Mouse (Mus musculus) heart, embryonic 16.5 days (tissue): ENCODE measurements around the gene Tlk1. TPM values are rescaled to one million over a fixed set of nuclear protein-coding genes. Genes with fewer than 3 reads are reported as not detected.

Experiments
- ATAC-seq: fragments of 200-750 bp; cut with Nextera tagmentation; replicated peaks from 2 replicates; pipeline ENCODE4 v1.8.0; 2017; ENCODE audit warnings: moderate number of reproducible peaks; ENCODE audit not compliant: insufficient read depth, low FRiP score; ENCODE audit errors: extremely low read depth
- H3K27ac ChIP-seq: fragments of 300-500 bp; sonication (generic); 2 replicates; pipeline ENCODE4 v1.5.1; 2014; ENCODE audit warnings: mild to moderate bottlenecking, low read length, control low read depth, moderate library complexity
- H3K27me3 ChIP-seq: fragments of 300-500 bp; sonication (generic); 2 replicates; pipeline ENCODE4 v1.6.1; 2014; ENCODE audit warnings: low read length, mixed read lengths; ENCODE audit not compliant: control insufficient read depth, insufficient read depth
- H3K36me3 ChIP-seq: fragments of 300-500 bp; sonication (generic); 2 replicates; pipeline ENCODE4 v1.6.1; 2014; ENCODE audit not compliant: control insufficient read depth, insufficient read depth
- H3K4me1 ChIP-seq: fragments of 300-500 bp; sonication (generic); 2 replicates; pipeline ENCODE4 v1.6.1; 2014; ENCODE audit warnings: low read length, mixed read lengths; ENCODE audit not compliant: control insufficient read depth, insufficient read depth
- H3K4me2 ChIP-seq: fragments of 300-500 bp; sonication (generic); 2 replicates; pipeline ENCODE4 v1.6.1; 2014; ENCODE audit warnings: low read depth, mild to moderate bottlenecking, control low read depth, low read length
- H3K4me3 ChIP-seq: fragments of 300-500 bp; sonication (generic); 2 replicates; pipeline ENCODE4 v1.5.1; 2014; ENCODE audit warnings: mild to moderate bottlenecking, control low read depth, low read length
- H3K9ac ChIP-seq: fragments of 300-500 bp; sonication (generic); 2 replicates; pipeline ENCODE4 v1.6.1; 2014; ENCODE audit warnings: low read length, control low read depth
- H3K9me3 ChIP-seq: fragments of 300-500 bp; sonication (generic); replicated peaks from 2 replicates; pipeline ENCODE4 v1.6.1; 2016; ENCODE audit warnings: low read length; ENCODE audit not compliant: control insufficient read depth
- WGBS: fragments of 180-500 bp; shearing (Covaris S2); extraction: QIAGEN DNeasy Blood & Tissue Kit; methylation state at CpG from one replicate; pipeline ENCODE4 v1.1.7; 2014; 5-methylcytosine and 5-hydroxymethylcytosine counted together
- polyA plus RNA-seq: library from polyadenylated mRNA; unstranded; fragments of >200 nt; fragmentation: Nextera tagmentation; extraction: Ambion mirVana; gene quantifications from 2 replicates; pipeline ENCODE4 v1.2.1, GENCODE M21; 2015

The Tlk1 gene
- polyA plus RNA-seq, 1 experiment from 2014 or later: 19.4 TPM

DNA sequence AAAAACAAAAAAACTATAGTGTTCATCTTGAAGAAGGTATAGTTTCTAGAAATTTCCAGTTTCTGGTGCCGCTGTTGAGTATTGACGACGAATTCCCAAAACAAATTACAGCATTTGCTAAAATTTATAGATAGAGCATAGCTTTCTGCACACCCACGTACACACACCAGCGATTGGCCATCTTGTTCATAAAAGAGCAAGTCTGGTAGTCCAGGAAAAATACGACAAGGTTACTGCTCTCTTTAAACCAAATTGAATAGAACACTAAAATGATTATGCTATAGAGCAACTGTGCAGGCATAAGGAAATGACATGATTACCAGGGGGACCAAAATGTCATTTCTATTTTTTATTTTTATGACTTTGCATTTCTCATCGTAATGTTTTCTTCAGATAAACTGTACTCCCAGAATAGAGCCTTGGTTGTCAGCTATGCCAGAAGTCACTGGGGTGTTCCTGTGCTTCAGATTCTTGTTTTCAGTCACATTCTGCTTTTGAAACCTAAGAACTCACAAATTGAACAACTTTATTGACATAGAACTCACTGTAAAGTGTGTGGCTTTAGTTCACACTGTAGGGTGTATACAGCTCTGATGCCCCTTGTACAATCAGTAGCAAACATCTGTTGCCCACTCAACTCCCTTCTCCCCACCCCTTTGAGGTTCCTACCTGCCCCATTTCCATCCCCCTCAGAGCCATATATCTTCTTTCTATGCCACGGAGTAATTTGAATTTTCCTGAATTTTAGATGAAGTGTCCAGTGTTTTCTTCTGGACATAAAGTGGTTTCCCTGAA is 1.1 kb upstream of the Tlk1 start:
- 76% methylated on average over 8 of the region's 8 CpGs for WGBS
- Histone ChIP-seq H3K27ac (peak overlapping the region; percentile 42), H3K36me3 (no peaks in the 10 kb centered on the region), H3K9ac (no peak overlapping the region), H3K4me2 (peak overlapping the region; percentile 39), H3K9me3 (no peaks in the 10 kb centered on the region), H3K4me3 (no peak overlapping the region), H3K4me1 (peaks cover 22% of the 10 kb centered on the region), H3K27me3 (no peaks in the 10 kb centered on the region)
- no peak for ATAC-seq

DNA sequence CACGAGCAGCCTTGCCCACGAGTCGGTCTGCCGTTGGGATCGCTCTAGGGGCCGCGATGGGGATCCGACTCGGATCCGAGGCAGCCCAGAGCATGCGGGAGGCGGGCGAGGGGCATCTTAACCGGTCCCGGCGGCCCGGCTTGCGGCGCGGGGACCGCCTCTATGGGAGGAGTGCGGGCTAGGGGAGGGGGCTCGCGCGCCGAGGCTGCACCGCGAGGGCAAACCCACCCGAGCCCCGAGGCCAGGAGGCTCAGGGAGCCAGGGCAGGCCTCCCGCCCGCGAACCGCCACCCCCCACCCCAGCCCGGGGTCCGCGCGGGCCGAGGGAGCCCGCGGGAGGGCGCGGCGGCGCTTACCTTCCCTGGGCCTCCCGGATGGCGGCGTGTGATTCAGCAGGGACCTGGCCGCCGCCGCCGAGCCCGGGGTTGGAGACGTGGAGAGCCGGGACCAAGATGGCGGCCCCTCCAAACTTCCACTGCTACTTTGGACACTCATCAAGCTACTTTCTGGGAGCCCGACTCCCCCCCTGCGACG is 624 bp downstream of the Tlk1 start:
- H3K4me1 ChIP-seq: peaks cover 24% of the 10 kb centered on the region
- under 1% methylated on average over 58 of the region's 59 CpGs for WGBS
- no peaks in the 10 kb centered on the region for H3K9me3 ChIP-seq
- peak overlapping the region; percentile 100 for H3K27ac ChIP-seq
- no peaks in the 10 kb centered on the region for H3K27me3 ChIP-seq
- H3K4me3 ChIP-seq: peak overlapping the region; percentile 92
- peak; percentile 57 for ATAC-seq
- peak overlapping the region; percentile 99 for H3K9ac ChIP-seq
- H3K4me2 ChIP-seq: peak overlapping the region; percentile 83
- no peaks in the 10 kb centered on the region for H3K36me3 ChIP-seq

DNA sequence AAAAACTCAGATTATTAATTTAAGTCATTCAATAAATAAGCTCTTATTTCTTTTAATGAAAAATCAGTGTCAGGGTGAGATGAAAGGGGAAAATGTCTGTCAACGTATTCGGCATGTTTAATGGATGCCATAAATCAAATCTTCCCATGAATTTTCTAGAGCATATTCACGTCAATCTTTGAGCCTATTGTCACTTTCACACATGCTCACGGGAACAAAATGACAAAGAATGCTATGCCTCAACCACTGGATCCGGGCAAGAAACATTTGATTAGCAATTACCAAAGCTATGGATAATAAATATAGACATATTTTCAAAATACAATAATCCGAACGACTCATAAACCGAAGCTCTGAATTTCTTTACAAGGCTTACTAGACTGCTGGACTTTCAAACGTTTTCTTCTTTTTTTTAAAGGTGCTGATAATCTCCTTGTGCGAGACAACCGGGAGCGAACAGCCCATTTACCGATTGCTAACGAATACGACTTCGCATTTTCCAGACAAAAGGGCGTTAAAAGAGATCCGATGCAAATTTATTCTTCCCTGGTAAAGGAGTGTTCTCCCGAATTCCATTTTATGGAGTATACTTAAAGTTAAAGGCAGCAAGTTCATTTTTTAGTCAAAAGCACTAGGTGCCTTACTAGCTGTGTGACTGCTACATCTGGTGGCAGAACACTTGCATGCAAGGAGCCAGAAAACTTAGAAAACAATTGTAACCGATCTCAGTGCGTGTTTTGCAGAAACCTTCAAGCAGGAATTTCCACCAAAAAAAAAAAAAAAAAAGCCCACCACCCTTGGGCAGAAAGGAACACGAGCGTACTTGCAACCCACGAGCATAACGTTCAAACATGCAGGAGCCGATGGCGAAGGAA is 1.4 kb downstream of the Tlk1 start:
- under 1% methylated on average over 27 of the region's 27 CpGs for WGBS

DNA sequence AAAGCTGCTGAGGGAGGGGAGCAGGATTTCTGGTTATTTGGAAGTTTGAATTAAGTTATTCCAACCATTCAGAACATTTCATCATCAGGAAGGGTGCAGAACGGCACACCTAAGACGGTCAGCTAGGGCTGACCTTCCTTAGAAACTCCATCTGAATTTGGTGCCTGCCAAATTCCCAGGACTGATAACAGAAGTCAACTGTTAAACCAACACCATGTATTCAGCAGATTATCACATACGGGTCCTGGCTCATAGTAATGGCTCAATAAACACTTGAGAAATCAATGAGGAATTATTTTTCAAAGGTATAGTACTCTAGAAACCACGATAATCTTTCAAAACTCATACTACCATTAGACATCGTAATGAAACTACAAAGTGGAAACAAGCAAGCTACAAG is 2.1 kb downstream of the Tlk1 start:
- Histone ChIP-seq H3K27me3 (no peaks in the 10 kb centered on the region), H3K36me3 (no peaks in the 10 kb centered on the region), H3K27ac (no peak overlapping the region), H3K4me3 (peak overlapping the region; percentile 40), H3K4me2 (peak overlapping the region; percentile 83), H3K9ac (no peak overlapping the region), H3K9me3 (no peaks in the 10 kb centered on the region), H3K4me1 (peaks cover 26% of the 10 kb centered on the region)
- WGBS: 22% methylated on average over 5 of the region's 5 CpGs
- ATAC-seq: no peak

More for the DNA sequence above, 1.4 kb downstream of the Tlk1 start:
- peak overlapping the region; percentile 92 for H3K4me3 ChIP-seq
- no peaks in the 10 kb centered on the region for H3K36me3 ChIP-seq
- H3K27ac ChIP-seq: peak overlapping the region; percentile 100
- no peaks in the 10 kb centered on the region for H3K9me3 ChIP-seq
- no peaks in the 10 kb centered on the region for H3K27me3 ChIP-seq
- peak overlapping the region; percentile 99 for H3K9ac ChIP-seq
- peak overlapping the region; percentile 83 for H3K4me2 ChIP-seq
- peaks cover 25% of the 10 kb centered on the region for H3K4me1 ChIP-seq
- no peak for ATAC-seq

DNA sequence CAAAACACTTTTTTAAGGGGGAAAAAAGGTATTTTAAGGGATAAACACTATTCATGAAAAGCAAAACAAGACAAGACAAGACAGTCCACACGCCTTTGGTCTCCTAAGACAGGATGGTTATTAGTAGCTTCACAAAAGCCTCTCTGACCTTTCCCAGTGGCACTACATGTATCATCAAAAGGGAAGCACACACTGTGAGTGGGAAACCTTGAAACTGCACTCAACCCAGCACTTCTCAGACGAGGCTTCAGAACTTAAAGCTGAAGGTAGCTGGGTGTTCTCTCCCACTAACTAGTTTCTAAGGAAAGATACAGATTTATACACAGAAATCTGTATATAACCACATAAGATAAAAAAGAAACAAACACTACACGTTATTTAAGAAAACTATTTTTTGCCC is 8.6 kb downstream of the Tlk1 start:
- Histone ChIP-seq H3K27ac (no peak overlapping the region), H3K36me3 (no peaks in the 10 kb centered on the region), H3K9ac (no peak overlapping the region), H3K27me3 (no peaks in the 10 kb centered on the region), H3K4me2 (no peak overlapping the region), H3K4me1 (peaks cover 13% of the 10 kb centered on the region), H3K4me3 (no peak overlapping the region), H3K9me3 (no peaks in the 10 kb centered on the region)
- no peak for ATAC-seq
- WGBS: 57% methylated on average over 3 of the region's 3 CpGs

DNA sequence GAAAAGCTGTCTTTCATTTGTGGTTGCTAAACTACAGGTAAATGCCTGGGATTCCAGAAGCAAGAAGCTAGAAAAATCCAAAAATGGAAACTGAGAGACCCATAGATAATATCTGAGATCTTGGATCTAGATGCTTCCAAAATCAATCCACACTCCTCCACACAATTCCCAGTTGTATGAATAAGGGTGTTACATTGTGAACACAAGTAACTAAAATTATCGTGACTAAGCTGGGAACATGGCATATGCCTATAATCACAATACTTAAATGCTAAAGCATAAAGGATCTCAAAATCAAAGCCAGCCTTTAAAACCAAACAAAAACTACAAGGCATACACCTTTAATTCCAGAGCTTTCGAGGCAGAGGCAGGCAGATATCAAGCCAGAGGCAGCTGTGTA is 9.5 kb downstream of the Tlk1 start:
- Histone ChIP-seq H3K9ac (no peak overlapping the region), H3K27ac (no peak overlapping the region), H3K4me3 (no peak overlapping the region), H3K4me2 (no peak overlapping the region), H3K9me3 (no peaks in the 10 kb centered on the region), H3K4me1 (peaks cover 8% of the 10 kb centered on the region), H3K36me3 (no peaks in the 10 kb centered on the region), H3K27me3 (no peaks in the 10 kb centered on the region)
- 78% methylated on average over 2 of the region's 2 CpGs for WGBS
- no peak for ATAC-seq

DNA sequence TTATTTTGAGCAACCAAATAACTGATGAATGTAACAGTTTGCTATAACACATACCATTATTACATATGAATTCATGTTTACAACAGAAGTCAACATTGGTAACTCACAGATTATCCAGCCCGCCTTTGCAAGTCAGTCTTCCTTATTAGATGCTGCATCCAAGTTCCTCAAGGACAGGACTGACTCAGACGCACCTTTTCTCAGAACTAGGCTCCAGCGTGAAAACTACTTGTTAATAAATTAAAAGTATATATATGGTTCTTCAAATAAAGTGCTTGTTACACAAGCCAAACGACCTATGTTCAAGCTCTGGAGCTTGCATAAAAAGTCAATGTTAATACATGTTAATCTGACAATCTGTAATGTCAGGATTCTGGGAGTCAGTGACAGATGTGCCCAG is 11.9 kb downstream of the Tlk1 start:
- WGBS: 77% methylated on average over 4 of the region's 4 CpGs
- no peak overlapping the region for H3K27ac ChIP-seq

DNA sequence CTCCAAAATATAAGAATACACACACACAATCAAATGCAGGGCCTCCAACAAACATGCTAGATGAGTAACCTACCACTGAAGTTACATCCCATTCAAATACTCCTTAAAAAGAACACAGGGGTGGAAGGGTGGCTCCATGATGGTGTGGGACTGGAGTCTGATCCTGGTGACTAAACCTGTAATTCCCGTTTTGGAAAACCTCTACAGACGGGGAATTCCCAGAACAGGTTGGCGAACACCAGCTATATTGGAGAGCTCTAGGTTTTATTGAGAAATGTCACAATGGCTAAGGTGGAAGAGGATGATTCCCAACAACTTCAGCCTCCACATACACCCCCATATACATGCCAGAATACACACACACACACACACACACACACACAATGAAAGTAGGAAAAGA is 14.1 kb downstream of the Tlk1 start:
- Histone ChIP-seq H3K27ac (no peak overlapping the region), H3K9ac (no peak overlapping the region), H3K4me1 (peaks cover 20% of the 10 kb centered on the region), H3K4me3 (no peak overlapping the region), H3K9me3 (no peaks in the 10 kb centered on the region), H3K36me3 (no peaks in the 10 kb centered on the region), H3K4me2 (no peak overlapping the region), H3K27me3 (no peaks in the 10 kb centered on the region)
- 60% methylated on average over 3 of the region's 3 CpGs for WGBS
- ATAC-seq: no peak

More for the DNA sequence above, 11.9 kb downstream of the Tlk1 start:
- Histone ChIP-seq H3K9me3 (no peaks in the 10 kb centered on the region), H3K4me1 (peaks cover 18% of the 10 kb centered on the region), H3K4me2 (no peak overlapping the region), H3K9ac (no peak overlapping the region), H3K36me3 (no peaks in the 10 kb centered on the region), H3K4me3 (no peak overlapping the region), H3K27me3 (no peaks in the 10 kb centered on the region)
- ATAC-seq: no peak

DNA sequence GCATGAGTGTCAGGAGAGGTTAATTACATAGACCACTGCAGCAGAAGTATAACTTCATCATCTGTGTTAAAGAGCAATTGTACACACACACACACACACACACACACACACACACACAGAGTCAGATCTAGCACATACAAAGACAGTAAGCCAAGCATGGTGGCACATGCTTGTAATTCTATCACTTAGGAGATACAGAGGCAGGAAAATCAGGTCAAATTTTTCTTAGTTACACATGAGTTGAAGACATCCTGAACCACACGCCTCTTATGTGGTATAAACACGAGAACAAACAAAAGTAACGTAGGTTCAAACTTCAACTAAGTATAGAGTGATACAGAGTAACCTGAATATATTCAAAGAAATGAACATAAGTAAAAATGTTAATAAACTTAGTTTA is 15.6 kb downstream of the Tlk1 start:
- Histone ChIP-seq H3K9me3 (no peaks in the 10 kb centered on the region), H3K27ac (no peak overlapping the region), H3K4me2 (no peak overlapping the region), H3K27me3 (no peaks in the 10 kb centered on the region), H3K9ac (no peak overlapping the region), H3K36me3 (no peaks in the 10 kb centered on the region), H3K4me1 (peaks cover 20% of the 10 kb centered on the region), H3K4me3 (no peak overlapping the region)
- no peak for ATAC-seq
- WGBS: 77% methylated on average over 3 of the region's 3 CpGs
